Mouse (Mus musculus) bone marrow, adult 2 months (tissue): Measurements from ENCODE around the gene Sept5. TPM values are rescaled to one million over a fixed set of nuclear protein-coding genes. Genes with fewer than 3 reads are reported as not detected.
A peak's percentile ranks its signal among the peaks of the same experiment; 100 is the strongest.

Source experiments
- H3K27ac ChIP-seq: fragments of 200-500 bp; 2 replicates; pipeline ENCODE4 v1.5.1; 2012; ENCODE audit warnings: low read depth, mild to moderate bottlenecking, control low read depth, inconsistent platforms, low read length; ENCODE audit not compliant: control insufficient read depth, poor library complexity, insufficient read depth
- H3K4me1 ChIP-seq: fragments of 200-500 bp; 2 replicates; pipeline ENCODE4 v1.6.1; 2011; ENCODE audit warnings: low read length; ENCODE audit not compliant: control insufficient read depth, insufficient read depth
- H3K4me3 ChIP-seq: fragments of 200-500 bp; replicated peaks from 2 replicates; pipeline ENCODE3; 2011; ENCODE audit warnings: mild to moderate bottlenecking, low read depth, low read length, control low read depth; ENCODE audit not compliant: control insufficient read depth
- CTCF ChIP-seq: fragments of 200-500 bp; IDR thresholded peaks from 2 replicates; pipeline ENCODE4 v1.5.1; 2011; ENCODE audit warnings: low read length, control low read depth; ENCODE audit not compliant: control insufficient read depth, insufficient read depth
- POLR2A ChIP-seq: fragments of 200-500 bp; IDR thresholded peaks from 2 replicates; pipeline ENCODE4 v1.6.1; 2011; ENCODE audit warnings: low read depth, mild to moderate bottlenecking, control low read depth, low read length, borderline replicate concordance; ENCODE audit not compliant: control insufficient read depth
- WGBS: fragments of 180-500 bp; shearing (Covaris S2); methylation state at CpG from one replicate; pipeline ENCODE4 v1.1.7; 2018; 5-methylcytosine and 5-hydroxymethylcytosine counted together
- polyA plus RNA-seq: library from polyadenylated mRNA; stranded (reverse); fragments of >200 nt; gene quantifications from 2 replicates; pipeline ENCODE4 v1.2.4, GENCODE M21; 2011; ENCODE audit warnings: low replicate concordance; ENCODE audit not compliant: missing spikeins, insufficient read depth, insufficient read length

Sept5 gene
- polyA plus RNA-seq, 1 experiment, result 41.9 TPM

DNA sequence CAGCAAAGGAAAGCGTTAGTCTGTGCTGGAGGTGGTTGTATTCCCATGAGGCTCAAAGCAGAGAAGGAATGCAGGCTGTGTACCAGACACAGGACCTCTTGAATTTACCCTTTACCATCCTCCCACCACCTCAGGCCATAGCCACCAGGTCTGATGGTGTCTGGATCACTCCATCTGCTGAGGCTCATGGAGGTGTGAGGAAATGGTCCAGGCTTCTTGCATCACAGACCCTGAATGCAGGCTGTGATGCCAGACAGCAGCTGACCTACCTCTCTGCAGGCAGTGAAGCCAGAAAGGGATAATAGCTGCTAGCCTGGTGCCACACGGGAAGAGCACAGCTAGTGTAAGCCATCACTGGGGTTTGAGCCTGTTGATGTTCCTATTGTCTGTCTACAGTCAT is 8.6 kb upstream of the Sept5 start:
- Histone ChIP-seq H3K4me3 (no peak overlapping the region), H3K4me1 (peaks cover 2% of the 10 kb centered on the region), H3K27ac (no peak overlapping the region)
- 52% methylated on average over 2 of the region's 2 CpGs for WGBS
- TF ChIP-seq CTCF (no peak), POLR2A (no peak)

DNA sequence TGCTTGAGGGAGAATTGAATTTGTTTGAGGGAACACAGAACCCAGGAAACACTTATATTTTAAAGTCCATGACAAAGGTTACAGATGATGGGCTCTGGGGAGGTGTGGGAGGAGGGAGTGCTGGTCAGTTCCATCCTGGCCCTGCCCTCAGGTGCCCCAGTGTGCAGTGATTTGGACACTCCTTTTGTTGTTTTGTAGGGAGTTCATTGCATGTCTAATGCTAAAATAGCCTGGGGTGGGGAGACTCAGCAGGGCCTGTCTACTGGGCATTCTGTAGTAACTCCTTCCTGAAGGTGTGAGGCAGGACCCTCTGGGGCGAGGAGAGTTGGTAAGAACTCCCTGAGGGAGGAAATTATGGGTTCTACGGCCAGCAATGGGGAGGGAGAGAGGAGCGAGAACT is 7.0 kb upstream of the Sept5 start:
- no peak overlapping the region for H3K27ac ChIP-seq
- no peak overlapping the region for H3K4me3 ChIP-seq
- TF ChIP-seq CTCF, result no peak
- TF ChIP-seq POLR2A, result no peak
- H3K4me1 ChIP-seq, result peaks cover 2% of the 10 kb centered on the region; the same call in 1 of the 2 replicates
- 65% methylated on average over 3 of the region's 3 CpGs for WGBS

DNA sequence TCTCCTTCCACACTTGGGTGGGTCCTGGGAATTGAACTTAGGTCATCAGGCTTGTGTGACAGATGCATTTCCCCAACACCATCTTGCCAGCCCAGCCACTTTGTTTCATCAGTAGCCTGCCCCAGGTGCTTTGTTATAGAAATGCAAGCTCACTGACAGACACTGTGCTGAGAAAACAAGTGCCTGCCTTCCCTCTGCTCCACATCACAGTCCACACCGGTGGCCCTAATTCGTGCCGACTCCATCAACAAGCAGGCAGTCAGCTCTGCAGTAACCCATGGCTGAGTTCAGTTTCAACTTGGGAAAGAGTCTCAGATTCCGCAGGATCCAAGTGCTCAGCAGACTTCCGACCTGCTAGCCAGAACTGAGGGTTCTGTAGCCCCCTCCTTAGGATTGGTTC is 6.6 kb upstream of the Sept5 start:
- peaks cover 2% of the 10 kb centered on the region; the same call in 1 of the 2 replicates for H3K4me1 ChIP-seq
- TF ChIP-seq POLR2A (no peak), CTCF (no peak)
- no peak overlapping the region for H3K27ac ChIP-seq
- 79% methylated on average over 5 of the region's 5 CpGs for WGBS
- H3K4me3 ChIP-seq, result no peak overlapping the region

DNA sequence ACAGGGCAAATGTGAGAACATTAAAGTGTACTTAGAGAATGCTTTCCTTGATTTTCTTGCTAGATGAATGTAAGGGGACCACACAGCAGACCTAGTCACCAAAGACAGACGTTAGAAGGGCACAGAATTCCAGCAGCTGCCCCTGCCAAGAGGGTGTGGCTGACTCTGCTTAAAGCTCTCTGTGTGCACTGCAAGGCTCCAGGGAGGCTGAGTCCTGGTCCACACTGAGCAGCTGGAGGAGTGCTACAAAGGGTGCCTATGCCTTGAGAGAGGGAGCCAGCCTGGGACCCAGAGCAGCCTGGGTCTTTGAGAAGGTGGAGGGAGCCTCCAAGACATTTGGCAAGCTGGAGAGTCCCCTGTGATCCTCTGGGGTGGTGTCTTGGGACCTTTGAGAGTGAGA is 3.6 kb upstream of the Sept5 start:
- 59% methylated on average over 1 of the region's 1 CpGs for WGBS

DNA sequence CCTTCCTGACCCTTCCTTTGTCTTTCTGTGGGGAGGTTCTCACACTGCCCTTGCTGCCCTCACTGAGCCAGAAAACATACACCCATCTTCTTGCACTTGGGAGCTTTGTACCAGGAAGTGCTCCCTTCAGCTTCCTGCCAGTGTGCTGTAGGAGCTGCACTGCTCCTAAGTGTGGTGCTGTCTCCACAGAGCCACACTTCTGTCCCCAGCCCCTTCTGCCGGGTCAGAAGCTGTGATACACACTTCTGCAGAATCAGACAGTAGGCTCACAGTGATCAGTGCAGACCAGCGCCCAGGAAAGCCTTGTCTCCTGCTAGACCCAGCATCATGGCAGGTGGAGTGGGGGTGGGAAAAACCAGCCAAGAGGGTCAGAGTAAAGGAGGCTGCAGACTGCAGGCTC is 3.1 kb upstream of the Sept5 start:
- Histone ChIP-seq H3K4me1 (no peaks in the 10 kb centered on the region), H3K4me3 (no peak overlapping the region), H3K27ac (no peak overlapping the region)
- 58% methylated on average over 2 of the region's 2 CpGs for WGBS
- TF ChIP-seq CTCF (no peak), POLR2A (no peak)

More for the DNA sequence above, 3.6 kb upstream of the Sept5 start:
- Histone ChIP-seq H3K4me1 (no peaks in the 10 kb centered on the region), H3K27ac (no peak overlapping the region), H3K4me3 (no peak overlapping the region)
- no peak for TF ChIP-seq POLR2A
- no peak for TF ChIP-seq CTCF

DNA sequence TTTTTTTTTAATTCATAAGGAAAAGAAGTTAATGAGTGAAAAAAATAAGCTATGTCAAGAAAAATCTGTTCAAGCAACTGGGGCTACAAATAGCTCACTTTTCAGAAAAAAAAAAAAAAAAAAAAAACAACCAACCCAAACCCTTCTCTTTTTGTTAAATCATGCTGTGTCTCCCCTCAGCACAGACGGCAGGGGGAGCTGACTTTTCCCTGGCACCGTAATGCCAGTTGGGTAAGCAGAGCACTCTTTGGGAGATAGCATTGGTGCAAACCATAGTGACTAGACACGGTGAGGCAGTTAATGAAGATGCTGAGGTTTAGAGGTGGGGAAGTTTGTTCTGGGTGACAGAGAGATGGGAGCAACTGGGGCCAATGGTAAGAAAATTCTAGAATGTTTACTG is 2.3 kb upstream of the Sept5 start:
- 17% methylated on average over 3 of the region's 3 CpGs for WGBS
- Histone ChIP-seq H3K27ac (no peak overlapping the region), H3K4me1 (no peaks in the 10 kb centered on the region), H3K4me3 (no peak overlapping the region)
- TF ChIP-seq CTCF, result no peak
- no peak for TF ChIP-seq POLR2A

DNA sequence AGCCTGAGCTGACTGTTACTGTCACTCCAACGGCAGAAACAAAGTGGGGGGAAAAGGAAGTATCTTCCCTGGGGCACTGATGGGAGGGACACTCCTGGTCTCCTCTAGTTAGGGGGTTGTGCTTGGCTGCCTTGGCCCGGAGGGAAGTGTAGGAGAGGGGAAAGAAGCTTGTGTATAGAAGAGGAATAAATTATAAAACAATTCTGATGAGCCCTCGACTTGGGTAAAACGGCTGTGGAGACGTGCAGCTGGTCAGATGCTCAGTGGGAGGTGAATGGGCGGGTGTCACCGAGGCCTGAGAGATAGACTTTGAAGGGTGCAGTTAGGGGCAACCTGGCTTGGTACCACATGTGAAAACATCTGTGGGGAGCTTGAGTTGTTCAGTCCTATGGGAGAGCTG is 1.4 kb upstream of the Sept5 start:
- no peak overlapping the region for H3K27ac ChIP-seq
- H3K4me3 ChIP-seq, result no peak overlapping the region
- peaks cover 3% of the 10 kb centered on the region; the same call in 1 of the 2 replicates for H3K4me1 ChIP-seq
- no peak for TF ChIP-seq CTCF
- TF ChIP-seq POLR2A, result no peak
- WGBS, result 53% methylated on average over 7 of the region's 7 CpGs

DNA sequence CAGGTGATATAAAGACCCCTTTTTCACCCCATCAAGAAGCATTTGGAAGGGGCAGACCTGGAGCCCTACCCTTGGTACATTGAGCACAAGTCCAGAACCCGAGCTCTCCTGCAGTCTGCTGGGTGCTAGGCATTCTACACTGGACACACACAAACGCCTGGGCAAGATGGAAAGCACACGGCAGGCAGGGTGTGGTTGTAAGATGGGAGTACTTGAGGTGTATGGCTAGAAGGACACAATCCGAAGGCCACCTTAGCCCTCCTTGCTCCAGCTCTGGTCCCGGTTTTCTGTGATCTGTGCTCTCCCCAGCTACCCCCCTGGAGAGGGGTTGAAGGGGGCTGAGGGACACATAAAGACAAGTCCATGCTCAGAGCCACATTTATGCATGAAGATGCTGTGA is 537 bp upstream of the Sept5 start:
- Histone ChIP-seq H3K4me3 (peak overlapping the region; percentile 2), H3K27ac (no peak overlapping the region), H3K4me1 (peaks cover 3% of the 10 kb centered on the region; the same call in 1 of the 2 replicates)
- WGBS, result 63% methylated on average over 5 of the region's 5 CpGs
- TF ChIP-seq CTCF (no peak), POLR2A (no peak)

DNA sequence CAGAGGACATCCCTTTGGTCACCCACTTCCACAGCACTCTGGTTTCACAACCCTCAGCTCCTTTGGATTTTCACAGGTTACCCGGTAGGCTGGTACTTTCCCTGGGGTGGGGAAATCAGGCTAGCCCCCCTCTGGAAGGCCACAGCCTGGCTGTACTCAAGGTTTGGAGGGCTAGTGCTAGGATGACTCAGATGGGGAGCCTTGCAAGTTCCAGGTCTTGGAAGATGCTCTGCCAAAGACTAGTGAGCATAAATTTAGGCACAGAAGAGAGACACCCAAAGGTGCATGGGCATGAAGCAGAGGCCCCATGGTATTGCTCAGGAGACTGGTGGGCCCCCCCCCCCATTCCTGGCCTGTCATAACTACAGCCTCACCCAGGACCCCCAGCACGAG is 810 bp downstream of the Sept5 start:
- Histone ChIP-seq H3K4me3 (peak overlapping the region; percentile 77), H3K4me1 (peaks cover 3% of the 10 kb centered on the region; the same call in 1 of the 2 replicates), H3K27ac (peak overlapping the region; percentile 78)
- WGBS, result 25% methylated on average over 2 of the region's 2 CpGs
- TF ChIP-seq CTCF (no peak), POLR2A (no peak)
